Mouse (Mus musculus): Measurements from ENCODE around the gene Gm47969.
A peak's percentile ranks its signal among the peaks of the same experiment; 100 is the strongest.

Gene Gm47969

DNA sequence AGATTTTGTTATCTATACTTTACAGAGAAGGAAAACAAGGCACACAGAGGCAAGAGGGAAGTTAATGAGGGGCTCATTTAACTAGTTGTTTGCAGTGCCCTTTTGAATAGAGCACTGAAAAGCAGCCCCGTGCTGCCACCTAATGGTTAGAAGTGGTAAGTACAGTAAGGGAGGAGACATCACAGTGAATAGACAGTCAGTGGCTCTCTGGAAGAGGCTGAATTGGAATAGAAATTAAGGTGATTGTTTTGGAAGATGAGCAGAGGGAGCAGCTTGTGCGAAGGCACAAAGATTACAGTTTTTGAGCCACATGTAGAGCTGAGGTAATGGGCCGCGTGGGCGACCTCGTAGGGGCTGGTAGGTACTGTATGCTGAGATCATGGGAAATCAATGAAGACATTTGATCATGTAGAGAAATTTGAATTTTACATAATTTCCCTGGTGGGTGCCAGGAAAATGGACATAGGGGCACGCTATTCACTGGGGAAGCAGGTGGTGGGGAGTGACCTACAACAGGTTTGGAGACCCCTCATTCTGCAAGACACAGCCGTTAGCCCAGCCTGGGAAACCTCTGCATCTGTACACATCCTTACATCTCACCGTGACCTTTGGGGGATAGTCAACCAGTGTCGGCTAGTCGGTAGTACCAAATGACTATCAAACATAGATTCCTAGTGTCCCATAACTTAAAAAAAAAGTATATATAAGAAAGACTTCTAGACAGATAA, 31.6 kb downstream of the Gm47969 start:
- peak; percentile 8 for DNase-seq (ENCODE audit: low spot score)

DNA sequence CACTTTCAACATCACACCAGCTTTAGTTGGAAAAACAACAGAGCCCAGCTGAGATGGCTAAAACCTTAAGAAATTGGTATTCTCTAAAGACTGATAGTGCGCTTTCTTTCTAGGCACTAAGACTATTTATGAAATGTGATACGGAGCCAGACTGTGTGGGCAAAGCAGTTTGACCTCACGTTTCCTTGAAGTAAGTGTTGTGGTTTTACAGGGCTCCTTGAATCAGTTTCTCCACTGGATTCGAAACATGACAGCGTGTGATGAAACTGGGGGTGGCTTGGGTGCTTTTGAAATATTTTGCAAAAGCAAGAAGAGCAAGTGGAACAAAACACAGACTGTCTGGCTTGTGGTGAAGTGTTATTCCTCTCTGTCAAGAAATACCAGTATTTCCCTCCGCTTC, 32.3 kb downstream of the Gm47969 start:
- DNase-seq (ENCODE audit: low spot score): no peak

DNA sequence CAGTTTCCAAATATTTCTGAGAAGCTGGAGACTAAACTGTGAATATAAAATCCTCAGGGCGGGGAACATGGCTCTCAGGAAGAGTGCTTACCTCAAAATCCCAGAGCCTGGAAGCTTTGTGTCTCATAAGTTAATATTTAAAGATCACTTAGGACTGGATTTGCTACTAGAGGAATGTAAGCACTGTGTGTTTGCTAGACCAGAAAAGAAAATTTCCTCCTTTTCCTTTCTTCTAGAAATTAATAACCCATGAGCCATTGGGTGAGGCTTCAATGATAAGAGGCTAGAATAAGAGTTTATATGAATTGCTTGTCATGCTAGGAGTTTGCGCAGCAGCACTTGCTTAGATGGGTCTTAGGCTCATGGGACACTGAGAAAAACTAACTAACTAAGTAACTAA, 40.1 kb downstream of the Gm47969 start:
- no peak for DNase-seq (ENCODE audit: low spot score)

DNA sequence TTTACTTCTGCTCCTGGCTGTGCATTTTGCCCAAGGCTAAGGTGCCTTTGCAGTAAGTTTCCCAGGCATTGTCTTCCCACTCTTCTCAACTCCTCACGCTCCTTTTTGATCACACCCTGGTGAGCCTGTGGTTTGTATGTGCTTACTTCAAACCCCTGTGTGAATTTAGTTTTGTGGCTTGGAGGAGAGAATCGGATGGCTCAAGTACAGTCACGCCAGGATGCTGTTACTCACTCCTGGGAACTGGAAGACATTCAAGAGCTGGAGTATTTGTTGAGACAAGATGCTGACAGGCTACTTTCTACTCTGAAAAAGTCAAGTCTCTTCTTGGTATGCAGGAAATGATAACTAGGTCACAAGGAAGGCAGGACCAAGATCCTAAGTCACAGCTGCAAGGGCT, 46.5 kb downstream of the Gm47969 start:
- DNase-seq (ENCODE audit: low spot score): no peak

Measured in T-cell, adult 2 months (primary cell).